Mouse (Mus musculus) urinary bladder, adult 18-20 months (tissue): ENCODE measurements around the gene Gramd1a.

Experiments
- DNase-seq, 2 experiments: peaks; one replicate each; pipeline ENCODE4 v3.0.0; 2022; ENCODE audit warnings: low spot score in 2 of 2, mixed read lengths in 2 of 2

The Gramd1a gene

GRCm38 (mm10) chr7:31123697-31124096 lies 32.0 kb downstream of the Gramd1a start:
- DNase-seq = no peak

DNA sequence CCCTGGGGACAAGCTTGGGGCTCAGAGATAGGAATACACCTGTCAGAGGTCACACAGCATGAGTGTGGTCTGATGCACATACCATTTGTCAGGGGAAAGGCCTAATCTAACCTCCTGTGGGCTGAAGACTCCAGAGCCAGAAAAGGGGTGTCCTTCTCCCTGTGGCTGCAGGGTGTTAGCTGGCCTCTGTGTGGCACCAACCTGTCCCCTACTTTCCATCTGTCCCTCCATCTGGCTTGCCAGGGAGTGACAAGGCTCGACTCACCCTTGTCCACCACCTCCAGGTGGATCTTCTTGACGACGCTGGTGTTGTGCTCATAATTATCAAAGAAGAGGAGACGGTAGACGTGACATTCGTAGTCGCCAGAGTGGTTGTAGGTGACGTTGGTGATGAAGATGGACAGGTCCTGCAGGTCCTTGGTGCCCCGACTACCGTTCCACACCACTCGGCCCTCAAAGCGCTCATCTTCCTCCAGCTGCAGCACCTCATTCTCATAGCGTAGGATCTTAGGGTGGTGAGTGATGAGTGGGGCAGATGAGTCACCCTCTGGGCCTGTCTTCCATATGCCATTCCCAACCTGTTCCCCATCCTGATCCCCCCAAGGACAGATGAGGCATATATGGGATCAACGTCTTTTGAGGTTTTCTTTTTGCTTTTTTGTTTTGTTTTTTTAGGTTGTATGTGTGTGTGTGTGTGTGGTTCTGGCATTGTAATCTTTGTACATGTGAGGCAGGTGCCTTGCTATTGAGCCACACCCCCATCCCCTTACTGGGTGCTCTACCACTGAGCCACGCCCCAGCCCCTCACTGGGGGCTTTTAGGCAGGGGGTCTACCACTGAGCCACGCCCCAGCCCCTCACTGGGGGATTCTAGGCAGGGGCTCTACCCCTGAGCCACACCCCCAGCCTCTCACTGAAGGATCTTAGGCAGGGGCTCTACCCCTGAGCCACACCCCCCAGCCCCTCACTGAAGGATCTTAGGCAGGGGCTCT lies 32.8 kb downstream of the Gramd1a start:
- DNase-seq = no peak

DNA sequence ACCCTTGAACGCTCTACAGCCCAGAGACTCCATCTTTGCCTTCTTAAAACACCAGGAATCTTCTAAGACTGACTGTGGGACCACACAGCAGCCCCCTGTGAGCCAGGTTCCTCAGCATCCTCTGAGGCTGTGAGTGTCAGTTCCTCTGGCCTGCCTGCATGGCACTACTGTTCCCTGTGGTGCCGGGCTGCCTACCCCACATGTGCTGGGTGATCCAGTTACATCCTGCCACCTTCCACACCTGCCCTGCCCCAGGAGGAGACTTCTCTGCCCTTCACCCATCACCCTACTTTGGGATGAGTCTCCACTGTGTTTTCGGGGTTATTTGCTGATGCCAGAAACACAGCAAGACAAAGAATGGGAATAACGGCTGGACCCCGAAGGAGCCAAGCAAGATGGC lies 36.1 kb downstream of the Gramd1a start:
- DNase-seq = no peak

- DNase-seq = no peak
Observed at GRCm38 (mm10) chr7:31118486-31118885, 37.2 kb downstream of the Gramd1a start.

GRCm38 (mm10) chr7:31117465-31117864 lies 38.2 kb downstream of the Gramd1a start:
- no peak for DNase-seq

DNA sequence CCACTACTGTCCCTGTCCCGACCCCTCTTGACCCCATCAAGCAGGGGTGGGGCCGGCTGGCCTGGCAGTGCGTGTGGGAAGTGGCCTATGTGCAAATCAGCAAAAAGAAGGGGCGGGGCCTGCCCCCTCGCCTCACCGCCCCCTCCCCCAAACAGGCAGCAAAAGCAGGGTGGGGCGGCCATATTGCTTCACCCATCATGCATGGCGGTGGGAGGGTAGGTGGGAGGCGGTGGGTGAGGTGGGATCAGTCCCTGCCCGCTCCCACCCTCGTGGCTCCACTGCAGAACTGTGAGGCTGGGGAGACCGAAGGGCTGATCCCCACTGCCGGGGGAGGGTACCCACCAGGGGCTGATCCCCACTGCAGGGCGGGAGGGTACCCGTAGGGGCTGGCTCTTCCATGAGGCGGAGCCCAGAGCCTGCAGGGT lies 39.0 kb downstream of the Gramd1a start:
- DNase-seq = no peak

DNA sequence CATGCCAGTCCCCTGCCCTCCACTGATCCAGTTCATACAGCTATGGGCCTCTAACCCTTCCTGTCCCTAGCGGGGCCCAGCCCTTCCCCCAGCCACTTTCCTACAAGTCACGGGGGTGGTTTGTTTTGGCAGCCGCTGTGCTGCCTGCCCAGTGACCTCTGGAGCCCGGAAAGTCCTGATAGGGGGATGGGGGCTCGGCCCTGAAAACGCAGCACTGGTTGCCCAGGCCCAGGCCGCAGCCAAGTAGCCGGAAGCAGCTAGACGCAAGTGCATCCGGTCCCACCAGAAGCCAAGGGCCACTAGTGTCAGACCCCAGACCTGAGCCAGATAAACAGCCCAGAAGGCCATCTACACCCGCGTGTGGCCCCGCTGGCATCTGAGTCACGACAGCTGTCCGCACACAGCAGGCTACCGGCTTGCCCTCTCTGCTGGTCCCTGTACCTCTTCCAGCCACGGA lies 40.1 kb downstream of the Gramd1a start:
- no peak for DNase-seq

DNA sequence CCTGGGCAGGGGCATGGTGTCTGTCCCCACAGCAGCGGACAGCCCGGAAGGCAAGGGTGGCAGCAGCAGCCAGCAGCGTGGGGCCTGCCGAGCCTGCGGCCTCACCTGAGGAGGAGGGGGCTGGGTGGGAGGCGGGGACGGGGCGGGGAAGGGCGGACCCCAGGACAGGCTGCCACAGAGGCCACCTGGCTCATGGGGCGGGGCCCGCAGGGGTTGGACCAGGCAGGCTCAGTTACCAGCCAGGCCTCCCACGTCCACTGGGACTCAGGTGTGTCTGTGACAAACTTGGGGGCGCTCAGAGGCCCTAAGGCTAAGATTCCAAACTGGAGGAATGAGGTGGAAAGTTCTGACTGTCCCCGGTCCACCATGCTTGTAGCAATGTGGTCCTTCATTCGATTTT lies 40.5 kb downstream of the Gramd1a start, which contains the start of gene Hpn:
TSS of gene Hpn (minus strand) at position 109 of the 400 bp plus-strand sequence.
- DNase-seq = no peak

GRCm38 (mm10) chr7:31114646-31115045 lies 41.0 kb downstream of the Gramd1a start:
- DNase-seq = no peak

DNA sequence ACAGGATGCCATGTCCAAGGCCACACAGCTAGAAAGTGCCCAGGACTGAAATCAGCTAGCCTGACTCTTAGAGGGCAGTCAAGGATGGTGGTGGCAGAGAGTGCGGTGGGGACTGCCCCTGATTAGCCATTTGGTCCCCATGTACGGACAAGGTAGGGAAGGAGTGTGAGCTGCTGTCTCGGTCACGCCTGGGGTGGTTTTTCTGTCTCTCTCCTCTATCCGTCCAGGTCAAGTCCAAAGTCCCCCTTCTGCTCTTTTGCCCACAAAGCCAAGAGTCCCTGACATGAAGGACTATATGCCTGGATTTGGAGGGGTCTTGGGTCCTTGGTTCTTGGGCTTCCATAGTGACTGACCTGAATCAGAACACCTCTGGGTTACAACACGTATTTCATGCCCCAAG lies 41.9 kb downstream of the Gramd1a start:
- DNase-seq = no peak

- no peak for DNase-seq
Observed at GRCm38 (mm10) chr7:31112036-31112435, 43.7 kb downstream of the Gramd1a start.

DNA sequence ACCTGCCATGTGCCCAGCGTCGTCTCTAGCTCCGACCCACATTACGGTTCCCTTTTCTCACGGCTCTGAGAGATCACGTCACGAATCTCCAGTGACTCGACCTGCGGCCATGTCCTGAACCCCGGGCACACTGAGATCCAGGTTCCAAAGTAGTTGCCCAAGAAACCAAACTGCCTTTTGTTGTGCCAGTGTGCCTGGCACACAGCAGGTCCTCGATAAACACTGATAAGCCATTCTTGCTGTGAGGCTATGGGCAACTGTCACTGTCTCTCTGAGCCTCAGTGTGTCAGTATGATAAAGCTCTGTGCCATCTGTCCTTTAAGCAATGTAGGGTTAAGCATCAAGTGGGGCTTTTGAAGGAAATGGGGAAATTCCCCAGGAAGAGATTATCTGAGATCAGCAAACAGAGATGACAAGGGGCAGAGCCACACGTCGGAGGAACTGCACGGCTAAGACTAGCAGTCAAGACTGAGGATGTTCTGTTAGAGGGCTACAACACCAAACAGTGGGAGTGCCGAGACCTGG lies 44.8 kb downstream of the Gramd1a start:
- DNase-seq = no peak

DNA sequence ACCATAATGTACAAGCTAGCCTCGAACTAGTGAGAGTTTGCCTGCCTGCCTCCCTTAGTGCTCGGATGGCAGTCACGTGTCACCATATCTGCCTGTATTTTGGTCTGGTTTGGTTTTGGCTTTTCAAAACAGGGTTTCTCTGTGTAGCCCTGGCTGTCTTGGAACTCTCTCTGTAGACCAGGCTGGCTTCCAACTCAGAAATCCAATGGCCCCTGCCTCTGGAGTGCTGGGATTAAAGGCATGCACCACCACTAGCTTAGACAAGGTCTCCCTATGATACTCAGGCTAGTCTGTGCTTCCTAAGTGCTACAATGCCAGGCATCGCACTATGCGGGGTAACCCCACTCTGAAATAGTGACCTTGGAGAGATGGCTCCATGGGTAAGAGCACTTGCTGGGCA lies 45.9 kb downstream of the Gramd1a start:
- no peak for DNase-seq

DNA sequence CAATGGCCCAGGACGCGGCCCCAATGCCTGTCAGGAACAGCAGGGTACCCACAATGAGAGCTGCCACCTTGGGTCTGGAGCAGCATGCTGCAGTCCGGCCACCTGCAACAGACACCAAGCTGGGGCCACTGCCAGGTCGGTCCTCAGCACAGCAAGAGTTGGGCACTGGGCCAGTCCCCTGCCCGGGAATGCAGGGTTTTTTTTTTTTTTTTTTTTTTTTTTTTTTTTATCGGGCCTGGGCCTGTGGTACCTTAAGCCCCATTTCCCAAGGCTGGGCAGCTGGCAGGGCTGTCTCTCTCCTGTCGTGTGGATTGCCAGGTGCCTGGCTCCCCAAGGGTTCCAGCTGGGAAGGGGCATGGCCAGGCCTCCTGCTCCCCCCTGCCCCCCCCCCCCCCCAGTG lies 46.6 kb downstream of the Gramd1a start:
- DNase-seq = no peak

DNA sequence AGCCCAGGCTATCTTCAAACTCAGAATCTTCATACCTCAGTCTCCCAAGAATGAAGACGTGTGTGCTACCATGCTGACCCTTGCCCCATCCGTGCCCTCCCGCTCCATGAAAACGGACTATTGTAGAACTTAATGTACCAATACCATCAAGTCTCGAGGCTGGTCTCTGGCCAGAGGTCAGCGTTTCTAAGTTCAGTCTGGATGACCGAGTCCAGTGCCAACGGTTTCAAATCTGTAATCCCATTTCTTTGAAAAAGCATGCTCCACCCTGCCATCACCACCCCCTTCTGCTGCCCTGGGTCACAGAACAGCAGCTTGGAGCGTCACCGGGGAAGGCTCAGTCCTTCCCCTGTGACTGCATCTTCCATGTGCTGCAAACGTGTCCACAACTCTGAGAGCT lies 47.9 kb downstream of the Gramd1a start:
- DNase-seq = no peak

- DNase-seq = no peak
Observed at GRCm38 (mm10) chr7:31106166-31106565, 49.5 kb downstream of the Gramd1a start.

GRCm38 (mm10) chr7:31105061-31105768 lies 50.5 kb downstream of the Gramd1a start:
- DNase-seq = no peak

DNA sequence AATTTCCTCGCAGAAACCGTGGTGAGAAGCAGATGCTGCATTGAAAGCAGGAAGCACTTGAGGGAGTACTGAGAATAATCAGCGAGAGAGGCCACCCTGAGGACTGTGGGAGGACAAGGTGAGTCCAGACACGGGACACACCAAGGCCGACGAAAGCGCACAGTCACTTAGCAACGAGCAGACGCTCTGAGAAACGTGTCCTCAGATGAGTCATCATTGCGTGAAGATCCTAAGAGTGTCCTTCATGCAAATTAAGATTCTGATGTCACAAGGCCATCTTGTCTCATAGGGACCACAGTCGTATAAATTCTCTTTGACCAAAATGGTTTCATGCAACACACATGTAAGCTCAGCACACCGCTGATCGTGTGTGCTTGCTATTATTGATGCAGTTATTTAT lies 54.9 kb downstream of the Gramd1a start:
- DNase-seq = no peak

DNA sequence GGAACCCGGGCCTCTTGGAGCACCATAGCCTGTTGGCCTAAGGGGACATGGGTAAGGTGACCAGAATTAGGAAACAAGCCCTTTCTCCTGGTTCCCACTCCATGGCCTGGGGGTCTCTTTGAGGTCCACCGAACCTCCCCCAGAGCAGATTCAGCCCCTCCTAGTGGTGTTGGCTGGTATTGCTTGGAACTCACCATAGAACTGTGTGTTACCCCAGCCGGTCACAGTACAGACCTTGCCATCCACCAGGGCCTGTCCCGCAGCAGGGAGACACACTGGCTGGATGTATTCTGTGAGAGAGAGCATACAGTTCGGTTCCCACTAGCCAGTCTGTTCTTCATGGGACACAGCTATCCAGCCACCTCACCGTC lies 56.1 kb downstream of the Gramd1a start:
- no peak for DNase-seq

DNA sequence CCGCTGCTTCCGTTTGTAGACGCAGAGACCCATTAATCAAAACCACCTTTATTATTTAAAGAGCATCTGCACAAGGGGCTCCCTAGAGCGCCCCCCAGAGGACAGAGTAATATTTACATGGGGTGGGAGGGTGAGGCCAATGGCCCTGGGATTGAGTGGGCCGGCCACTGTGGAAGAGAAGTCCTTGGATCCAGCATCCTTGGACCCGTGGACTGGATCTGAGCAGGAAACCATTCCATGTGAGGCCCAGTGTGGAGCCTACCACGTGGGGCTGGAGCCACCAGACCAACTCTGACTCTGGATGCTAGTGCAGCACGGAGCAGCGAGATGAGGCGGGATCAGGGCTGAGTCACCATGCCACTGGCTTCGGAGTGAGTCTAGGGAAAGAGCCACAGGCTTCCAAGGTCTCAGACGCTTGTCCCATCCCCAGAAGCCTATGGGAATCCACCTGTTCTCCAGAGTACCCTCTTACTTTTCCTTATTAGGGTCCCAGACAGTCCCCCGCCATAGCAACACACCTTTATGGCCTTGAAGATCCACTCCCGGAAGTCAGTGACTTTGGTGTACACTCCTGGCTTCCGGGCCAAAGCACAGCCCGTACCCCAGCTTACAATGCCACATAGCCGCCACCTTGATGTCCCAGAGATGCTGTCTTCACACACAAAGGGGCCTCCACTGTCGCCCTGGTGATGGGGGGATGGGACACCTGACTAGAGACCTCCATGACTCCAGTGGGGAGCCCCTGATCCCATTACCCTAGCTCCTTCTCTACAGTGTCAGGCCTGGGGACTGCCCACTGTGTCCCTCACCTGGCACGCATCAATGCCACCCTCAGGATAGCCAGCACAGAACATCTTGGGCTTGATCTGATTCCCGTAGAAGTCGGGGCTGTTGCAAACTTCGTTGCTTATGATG lies 56.7 kb downstream of the Gramd1a start:
- DNase-seq = no peak

GRCm38 (mm10) chr7:31097583-31098248 lies 58.0 kb downstream of the Gramd1a start:
- peak; percentile 77 to 86 for DNase-seq
